Mouse (Mus musculus) heart, adult 2 months (tissue): ENCODE measurements around the gene Ythdc1. TPM values are rescaled to one million over a fixed set of nuclear protein-coding genes. Genes with fewer than 3 reads are reported as not detected.

Experiments
- DNase-seq, 2 experiments: peaks; one replicate each; pipeline ENCODE4 v3.0.0; 2021
- H3K27ac ChIP-seq: fragments of 200-600 bp; 2 replicates; pipeline ENCODE4 v1.8.1; 2022
- H3K27me3 ChIP-seq: fragments of 200-500 bp; 2 replicates; pipeline ENCODE4 v1.6.1; 2012; ENCODE audit warnings: mild to moderate bottlenecking, low read length, inconsistent platforms, mixed read lengths; ENCODE audit not compliant: control insufficient read depth, insufficient read depth
- H3K36me3 ChIP-seq: fragments of 200-500 bp; 2 replicates; pipeline ENCODE4 v1.6.1; 2012; ENCODE audit warnings: low read length, inconsistent platforms; ENCODE audit not compliant: control insufficient read depth, insufficient read depth
- H3K4me1 ChIP-seq: fragments of 200-500 bp; 2 replicates; pipeline ENCODE4 v1.6.1; 2011; ENCODE audit warnings: low read length; ENCODE audit not compliant: control insufficient read depth, insufficient read depth
- H3K4me3 ChIP-seq: fragments of 200-600 bp; 2 replicates; pipeline ENCODE4 v1.8.1; 2022
- H3K79me2 ChIP-seq: fragments of 200-500 bp; replicated peaks from 2 replicates; pipeline ENCODE4 v1.6.1; 2012; ENCODE audit warnings: mild to moderate bottlenecking, inconsistent platforms, low read length, moderate library complexity, mixed read lengths; ENCODE audit not compliant: control insufficient read depth, insufficient read depth
- H3K9ac ChIP-seq: fragments of 200-500 bp; 2 replicates; pipeline ENCODE4 v1.6.1; 2012; ENCODE audit warnings: low read depth, mild to moderate bottlenecking, control low read depth, inconsistent platforms, low read length, mixed read lengths
- CTCF ChIP-seq: fragments of 200-600 bp; IDR thresholded peaks from 2 replicates; pipeline ENCODE4 v1.8.1; 2022; ENCODE audit warnings: antibody characterized with exemption, mild to moderate bottlenecking, moderate library complexity
- EP300 ChIP-seq: fragments of 200-500 bp; IDR thresholded peaks from 2 replicates; pipeline ENCODE4 v1.6.1; 2011; ENCODE audit warnings: low read depth, low read length, control low read depth; ENCODE audit not compliant: insufficient read depth
- POLR2A ChIP-seq: fragments of 200-500 bp; IDR thresholded peaks from 2 replicates; pipeline ENCODE4 v1.6.1; 2011; ENCODE audit warnings: mild to moderate bottlenecking, low read depth, low read length, control low read depth; ENCODE audit not compliant: insufficient read depth
- WGBS: fragments of 180-500 bp; shearing (Covaris S2); methylation state at CpG from one replicate; pipeline ENCODE4 v1.1.7; 2018; 5-methylcytosine and 5-hydroxymethylcytosine counted together
- intact Hi-C: fragments of 180-260 bp; cut with DNase I; formaldehyde crosslinking; loops from one replicate; pipeline ENCODE4 v1.15.1; 2025
- polyA plus RNA-seq: library from polyadenylated mRNA; depleted of rRNA; stranded (reverse); fragments of >200 nt; gene quantifications from 2 replicates; pipeline ENCODE4 v1.2.3, GENCODE M21; 2012; rRNA removed
- total RNA-seq, 2 experiments: library from RNA; stranded (reverse); gene quantifications; 2 replicates each; pipeline ENCODE4 v1.2.3; 2021

Ythdc1 gene
- total and polyA plus RNA-seq, 3 experiments: 11.7 to 30.3 (median 28.1) TPM

DNA sequence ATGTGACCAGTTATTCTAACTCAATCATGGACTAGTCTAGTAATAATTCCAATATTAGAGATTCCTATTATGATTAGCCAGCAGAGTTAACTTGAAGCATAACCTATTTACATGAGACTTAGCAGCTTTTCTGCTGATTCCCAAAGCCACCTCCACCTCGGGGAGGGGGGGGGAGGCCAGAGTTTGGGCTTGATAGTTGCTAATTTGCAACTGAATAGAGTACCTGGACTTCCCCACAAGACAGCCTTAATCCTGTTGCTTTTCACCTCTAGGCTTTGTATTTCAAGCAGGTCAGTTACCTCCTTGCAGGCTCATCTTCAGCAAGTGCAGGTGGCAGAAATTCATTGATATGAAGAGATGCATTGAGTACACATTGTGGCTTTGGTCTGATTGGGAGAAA, 53.7 kb downstream of the Ythdc1 start:
- Histone ChIP-seq H3K27me3 (no peaks in the 10 kb centered on the region), H3K4me3 (no peak overlapping the region), H3K36me3 (no peaks in the 10 kb centered on the region), H3K79me2 (no peaks in the 10 kb centered on the region), H3K9ac (no peak overlapping the region), H3K4me1 (no peaks in the 10 kb centered on the region), H3K27ac (no peak overlapping the region)
- intact Hi-C loops: no loop called here
- TF ChIP-seq EP300 (no peak), CTCF (no peak), POLR2A (no peak)
- no peak for DNase-seq
- 30% methylated on average over 1 of the region's 1 CpGs for WGBS

DNA sequence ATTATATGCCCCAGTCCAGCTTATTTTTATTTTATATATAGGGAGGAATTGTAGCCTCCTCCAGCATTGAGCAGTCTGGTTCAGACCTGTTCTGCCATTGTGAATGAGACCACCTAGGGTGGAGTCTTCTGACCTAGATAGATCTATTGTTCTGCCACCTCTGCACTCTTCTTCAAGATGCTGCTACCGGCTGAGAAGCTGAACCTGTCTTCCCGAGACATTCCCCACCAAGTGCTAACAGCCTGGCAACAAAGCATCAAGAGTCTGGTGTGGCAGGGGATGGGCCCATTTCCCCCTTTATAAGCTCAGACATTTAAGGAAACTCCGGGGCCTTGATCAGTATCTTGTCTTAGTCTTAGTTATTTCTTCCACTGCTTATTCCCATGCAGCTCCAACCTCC, 54.3 kb downstream of the Ythdc1 start:
- TF ChIP-seq POLR2A (no peak), EP300 (no peak), CTCF (no peak)
- intact Hi-C loops: no loop called here
- Histone ChIP-seq H3K4me3 (no peak overlapping the region), H3K79me2 (no peaks in the 10 kb centered on the region), H3K4me1 (no peaks in the 10 kb centered on the region), H3K27ac (no peak overlapping the region), H3K27me3 (no peaks in the 10 kb centered on the region), H3K9ac (no peak overlapping the region), H3K36me3 (no peaks in the 10 kb centered on the region)
- no peak for DNase-seq
- 60% methylated on average over 3 of the region's 3 CpGs for WGBS

DNA sequence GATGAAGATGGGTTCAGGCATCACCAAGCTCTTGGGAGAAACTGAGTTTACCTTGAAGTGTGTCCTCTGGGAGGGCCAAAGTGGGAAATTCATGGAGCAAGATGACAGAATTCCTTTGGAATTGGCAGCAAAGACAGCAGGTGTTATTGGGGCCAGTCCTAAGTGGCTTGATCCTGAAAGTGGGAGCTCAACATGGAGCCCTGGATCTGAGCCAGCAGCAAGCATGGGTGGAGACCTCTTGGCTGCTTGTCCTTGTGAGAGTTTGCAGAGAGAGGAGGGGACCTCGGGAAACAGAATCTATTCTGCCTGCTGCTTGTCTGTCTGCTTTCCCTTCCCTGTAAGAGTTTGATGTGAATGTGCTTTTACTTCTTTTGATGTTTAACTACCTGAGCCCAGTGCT, 67.9 kb downstream of the Ythdc1 start:
- Histone ChIP-seq H3K9ac (no peak overlapping the region), H3K27ac (no peak overlapping the region), H3K27me3 (no peaks in the 10 kb centered on the region), H3K79me2 (no peaks in the 10 kb centered on the region), H3K4me1 (no peaks in the 10 kb centered on the region), H3K4me3 (no peak overlapping the region), H3K36me3 (no peaks in the 10 kb centered on the region)
- TF ChIP-seq CTCF (no peak), POLR2A (no peak), EP300 (no peak)
- intact Hi-C loops: no loop called here
- WGBS: 14% methylated on average over 1 of the region's 1 CpGs
- no peak for DNase-seq

Other genes starting within 250 kb of the Ythdc1 start
- gene Tmprss11f, start 171.8 kb upstream of the Ythdc1 start, total RNA-seq: not detected
- gene Tmprss11f, start 171.8 kb upstream of the Ythdc1 start, polyA plus RNA-seq: not detected in 2 replicates
- not detected for gene Tmprss11b, start 127.9 kb upstream of the Ythdc1 start, total RNA-seq
- not detected in 2 replicates for gene Tmprss11b, start 127.9 kb upstream of the Ythdc1 start, polyA plus RNA-seq
- not detected for gene Tmprss11e, start 58.4 kb upstream of the Ythdc1 start, total RNA-seq
- 0.02 TPM in 1 of 2 replicates, not detected in the other for gene Tmprss11e, start 58.4 kb upstream of the Ythdc1 start, polyA plus RNA-seq
- not detected for gene Ugt2b34, start 102.7 kb downstream of the Ythdc1 start, total RNA-seq
- 0.09 and 0.14 TPM in 2 replicates for gene Ugt2b34, start 102.7 kb downstream of the Ythdc1 start, polyA plus RNA-seq
- not detected for gene Ugt2b1, start 122.3 kb downstream of the Ythdc1 start, total RNA-seq
- 0.12 TPM in 1 of 2 replicates, not detected in the other for gene Ugt2b1, start 122.3 kb downstream of the Ythdc1 start, polyA plus RNA-seq
- gene Ugt2b35, start 196.6 kb downstream of the Ythdc1 start, total RNA-seq: not detected
- gene Ugt2b35, start 196.6 kb downstream of the Ythdc1 start, polyA plus RNA-seq: not detected in 2 replicates